Mouse (Mus musculus) CH12.LX (cell line): ENCODE measurements at regions not wholly inside any gene's neighbourhood (a gene's known extent, or its start where the extent isn't known, plus 50 kb on each side); places are given as distances from the start of the nearest gene placed in this dataset.

Experiments
- DNase-seq: peaks from one replicate; pipeline ENCODE4 v3.0.0-alpha.2; 2013; ENCODE audit errors: extremely low read depth
- H3K27ac ChIP-seq: 2 replicates; pipeline ENCODE4 v1.5.1; 2012; ENCODE audit warnings: low read depth, mild to moderate bottlenecking, control low read depth, moderate library complexity; ENCODE audit not compliant: insufficient read depth
- H3K27me3 ChIP-seq: replicated peaks from 2 replicates; pipeline ENCODE3; 2012; ENCODE audit warnings: inconsistent platforms
- H3K36me3 ChIP-seq, 2 experiments: replicated peaks in 1 of 2; 2 replicates each; pipeline versions ENCODE3 to v1.6.1; 2012; ENCODE audit warnings: inconsistent platforms in 1 of 2, low read length in 1 of 2, mild to moderate bottlenecking in 1 of 2, mixed read lengths in 1 of 2, moderate library complexity in 1 of 2; ENCODE audit not compliant: control insufficient read depth in 1 of 2, insufficient read depth in 1 of 2
- H3K4me1 ChIP-seq, 2 experiments: 2 replicates each; pipeline ENCODE4 v1.6.1; 2012; ENCODE audit warnings: inconsistent platforms in 1 of 2, moderate library complexity in 1 of 2; ENCODE audit not compliant: insufficient read depth in 2 of 2, control insufficient read depth in 1 of 2
- H3K4me2 ChIP-seq: 2 replicates; pipeline ENCODE4 v1.6.1; 2012; ENCODE audit warnings: low read depth, mild to moderate bottlenecking, control low read depth; ENCODE audit not compliant: poor library complexity, insufficient read depth, severe bottlenecking
- H3K4me3 ChIP-seq, 3 experiments: fragments of 150-350 bp in 1 of 3; sonication (generic) in 1 of 3; replicated peaks in 1 of 3; 2 replicates each; pipeline versions ENCODE3 to v1.5.1; 2011 to 2012; ENCODE audit warnings: low read depth in 2 of 3, low read length in 2 of 3, mild to moderate bottlenecking in 2 of 3, moderate library complexity in 2 of 3, control low read depth in 1 of 3, improper control_type of control experiment in 1 of 3, inconsistent platforms in 1 of 3, mixed read lengths in 1 of 3; ENCODE audit not compliant: poor library complexity in 1 of 3
- H3K79me2 ChIP-seq: replicated peaks from 2 replicates; pipeline ENCODE4 v1.6.1; 2012; ENCODE audit warnings: mild to moderate bottlenecking, moderate library complexity; ENCODE audit not compliant: control insufficient read depth, poor library complexity, insufficient read depth, severe bottlenecking; ENCODE audit errors: extremely low read depth
- H3K9ac ChIP-seq: 2 replicates; pipeline ENCODE4 v1.6.1; 2012; ENCODE audit warnings: low read depth, mild to moderate bottlenecking, control low read depth, moderate library complexity; ENCODE audit not compliant: insufficient read depth
- H3K9me3 ChIP-seq: replicated peaks from 2 replicates; pipeline ENCODE3; 2012; ENCODE audit warnings: low read length, inconsistent platforms, mixed read lengths
- BHLHE40 ChIP-seq: IDR thresholded peaks from 2 replicates; pipeline ENCODE4 v1.6.1; 2011; ENCODE audit warnings: mild to moderate bottlenecking, low read depth, low read length, improper control_type of control experiment
- CHD1 ChIP-seq: IDR thresholded peaks from 2 replicates; pipeline ENCODE4 v1.6.1; 2012; ENCODE audit warnings: low read depth, low read length, improper control_type of control experiment, inconsistent platforms
- EP300 ChIP-seq: IDR thresholded peaks from 2 replicates; pipeline ENCODE4 v1.6.1; 2011; ENCODE audit warnings: low read length, improper control_type of control experiment
- ETS1 ChIP-seq: conservative IDR thresholded peaks from 2 replicates; pipeline ENCODE4 v1.6.1; 2012; ENCODE audit warnings: low read depth, mild to moderate bottlenecking, inconsistent platforms, low read length, improper control_type of control experiment, moderate library complexity
- JUN ChIP-seq: IDR thresholded peaks from 2 replicates; pipeline ENCODE4 v1.6.1; 2011; ENCODE audit warnings: low read depth, mild to moderate bottlenecking, low read length, improper control_type of control experiment, moderate library complexity; ENCODE audit not compliant: insufficient read depth
- JUND ChIP-seq: conservative IDR thresholded peaks from 2 replicates; pipeline ENCODE4 v1.6.1; 2011; ENCODE audit warnings: low read depth, low read length, improper control_type of control experiment
- KAT2A ChIP-seq: IDR thresholded peaks from 2 replicates; pipeline ENCODE4 v1.6.1; 2012; ENCODE audit warnings: low read length, improper control_type of control experiment, inconsistent platforms; ENCODE audit not compliant: insufficient replicate concordance
- MAFK ChIP-seq: IDR thresholded peaks from 2 replicates; pipeline ENCODE4 v1.6.1; 2011; ENCODE audit warnings: low read length, improper control_type of control experiment; ENCODE audit not compliant: insufficient replicate concordance
- MYC ChIP-seq: IDR thresholded peaks from 2 replicates; pipeline ENCODE4 v1.6.1; 2011; ENCODE audit warnings: low read depth, mild to moderate bottlenecking, improper control_type of control experiment, low read length
- NRF1 ChIP-seq: IDR thresholded peaks from 2 replicates; pipeline ENCODE4 v1.6.1; 2014; ENCODE audit warnings: low read depth, mild to moderate bottlenecking, inconsistent platforms, low read length, improper control_type of control experiment, moderate library complexity
- PAX5 ChIP-seq: IDR thresholded peaks from 2 replicates; pipeline ENCODE4 v1.6.1; 2012; ENCODE audit warnings: low read length, inconsistent platforms, mixed read lengths
- POLR2AphosphoS2 ChIP-seq: IDR thresholded peaks from 2 replicates; pipeline ENCODE4 v1.6.1; 2011; ENCODE audit warnings: low read depth, low read length, improper control_type of control experiment
- SIN3A ChIP-seq: IDR thresholded peaks from 2 replicates; pipeline ENCODE4 v1.6.1; 2012; ENCODE audit warnings: low read length, improper control_type of control experiment, inconsistent platforms
- SMC3 ChIP-seq: IDR thresholded peaks from 2 replicates; pipeline ENCODE4 v1.6.1; 2011; ENCODE audit warnings: low read depth, low read length, improper control_type of control experiment
- TCF12 ChIP-seq: IDR thresholded peaks from 2 replicates; pipeline ENCODE4 v1.6.1; 2014; ENCODE audit warnings: low read depth, mild to moderate bottlenecking, inconsistent platforms, low read length, improper control_type of control experiment
- UBTF ChIP-seq: IDR thresholded peaks from 2 replicates; pipeline ENCODE4 v1.6.1; 2012; ENCODE audit warnings: low read depth, mild to moderate bottlenecking, inconsistent platforms, low read length, improper control_type of control experiment, moderate library complexity
- USF1 ChIP-seq: IDR thresholded peaks from 2 replicates; pipeline ENCODE4 v1.6.1; 2014; ENCODE audit warnings: low read depth, mild to moderate bottlenecking, inconsistent platforms, low read length, improper control_type of control experiment
- USF2 ChIP-seq: conservative IDR thresholded peaks from 2 replicates; pipeline ENCODE4 v1.6.1; 2011; ENCODE audit warnings: low read depth, low read length, improper control_type of control experiment
- dilution Hi-C: fragments of 300-500 bp; cut with MboI; formaldehyde crosslinking; loops from 2 replicates; pipeline ENCODE4 v1.14.3; 2020; ENCODE audit warnings: low sequenced_read_pairs; ENCODE audit not compliant: extremely low pct_unique_long_range_greater_than_20kb, extremely low pct_ligation_motif_present
- in situ Hi-C: fragments of 300-500 bp; cut with MboI; formaldehyde crosslinking; loops from 3 replicates; pipeline ENCODE4 v1.14.3; 2019; ENCODE audit warnings: low sequenced_read_pairs, low pct_ligation_motif_present, low pct_unique_long_range_greater_than_20kb, mixed read lengths

- Histone ChIP-seq H3K4me2 (no peak overlapping the region), H3K79me2 (no peaks in the 10 kb centered on the region), H3K4me1 (peaks cover 0 to 8% of the 10 kb centered on the region in 2 experiments; a peak in 2 of 4 replicates), H3K9me3 (no peaks in the 10 kb centered on the region), H3K36me3 (no peaks in the 10 kb centered on the region), H3K4me3 (no peak overlapping the region), H3K9ac (no peak overlapping the region), H3K27ac (no peak overlapping the region), H3K27me3 (no peaks in the 10 kb centered on the region)
- TF ChIP-seq JUN (peak; percentile 38; the same call in 1 of the 2 replicates), EP300 (peak; percentile 45; the same call in 1 of the 2 replicates), SMC3 (no peak), JUND (no peak; the same call in 1 of the 2 replicates), MAFK (no peak), NRF1 (no peak)
- dilution Hi-C loops (no loop called here), in situ Hi-C loops (no loop called here)
- peak; percentile 31 for DNase-seq
These were observed 97.2 kb upstream of the Nck2 start for GRCm38 (mm10) chr1:43347152-43347551.

GRCm38 (mm10) chr1:43349966-43350365 is 94.4 kb upstream of the Nck2 start:
- no peak for DNase-seq
- in situ Hi-C loops (no loop called here), dilution Hi-C loops (no loop called here)
- H3K4me3 ChIP-seq = no peak overlapping the region
- H3K27me3 ChIP-seq = no peaks in the 10 kb centered on the region
- H3K9ac ChIP-seq = no peak overlapping the region
- no peaks in the 10 kb centered on the region for H3K79me2 ChIP-seq
- H3K4me1 ChIP-seq = peaks cover 0 to 3% of the 10 kb centered on the region in 2 experiments; a peak in 1 of 4 replicates
- no peak overlapping the region for H3K4me2 ChIP-seq
- peaks cover 2% of the 10 kb centered on the region for H3K9me3 ChIP-seq
- H3K27ac ChIP-seq = no peak overlapping the region
- TF ChIP-seq USF1 = no peak
- no peak for TF ChIP-seq SIN3A
- TF ChIP-seq NRF1 = no peak
- TF ChIP-seq BHLHE40 = no peak
- TF ChIP-seq CHD1 = no peak
- TF ChIP-seq PAX5 = no peak
- no peak for TF ChIP-seq KAT2A
- TF ChIP-seq UBTF = no peak
- no peak for TF ChIP-seq USF2
- TF ChIP-seq JUND = no peak
- H3K36me3 ChIP-seq = no peaks in the 10 kb centered on the region

DNA sequence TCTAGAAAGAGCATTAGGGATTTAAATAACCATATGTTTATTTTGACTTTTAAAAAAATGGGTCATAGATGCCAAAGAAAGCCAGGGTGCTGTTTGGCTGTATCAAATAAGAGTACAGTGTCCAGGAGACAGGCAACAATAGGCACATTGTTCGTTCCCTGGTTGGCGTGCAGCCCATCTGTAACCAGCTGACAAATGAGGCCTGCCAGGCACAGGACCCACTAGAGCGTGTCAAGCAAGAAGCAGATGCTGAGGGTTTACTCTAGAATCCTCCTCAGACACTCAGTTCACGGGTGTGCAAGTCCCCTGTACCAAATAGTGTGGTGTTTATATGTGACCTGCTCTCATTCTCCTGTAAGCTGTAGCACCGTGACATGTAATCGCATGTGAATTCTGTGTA is 86.2 kb upstream of the Nck2 start:
- peaks cover 2% of the 10 kb centered on the region for H3K9me3 ChIP-seq
- H3K79me2 ChIP-seq = no peaks in the 10 kb centered on the region
- no peaks in the 10 kb centered on the region for H3K27me3 ChIP-seq
- H3K36me3 ChIP-seq = no peaks in the 10 kb centered on the region
- H3K4me3 ChIP-seq = no peak overlapping the region
- dilution Hi-C loops = no loop called here
- in situ Hi-C loops = no loop called here
- H3K4me1 ChIP-seq = peaks cover 26 to 44% of the 10 kb centered on the region in 2 experiments
- no peak overlapping the region for H3K4me2 ChIP-seq
- TF ChIP-seq ETS1 (peak; percentile 31; the same call in 1 of the 2 replicates), JUND (no peak), BHLHE40 (peak; percentile 80), MYC (no peak), TCF12 (peak; percentile 32; the same call in 1 of the 2 replicates), EP300 (peak; percentile 49), JUN (no peak), SIN3A (0 out of 2 replicates have a peak, but pooled peaks have one; percentile 31), POLR2AphosphoS2 (no peak)
- TF ChIP-seq, all 38 proteins: peak for 5
- Histone ChIP-seq H3K27ac (no peak overlapping the region), H3K9ac (no peak overlapping the region)
- peak; percentile 54 for DNase-seq
